Mouse (Mus musculus) cerebellum, adult 2 months (tissue): ENCODE measurements at regions not wholly inside any gene's neighbourhood (a gene's known extent, or its start where the extent isn't known, plus 50 kb on each side); places are given as distances from the start of the nearest gene placed in this dataset.

Source experiments
- DNase-seq, 2 experiments: peaks; one replicate each; pipeline ENCODE4 v3.0.0; 2021
- H3K27ac ChIP-seq: fragments of 200-500 bp; 2 replicates; pipeline ENCODE4 v1.5.1; 2012; ENCODE audit warnings: low read length, control low read depth, inconsistent platforms; ENCODE audit not compliant: insufficient read depth
- H3K27me3 ChIP-seq: fragments of 200-500 bp; 2 replicates; pipeline ENCODE4 v1.6.1; 2012; ENCODE audit warnings: inconsistent platforms, mild to moderate bottlenecking, low read length, moderate library complexity; ENCODE audit not compliant: control insufficient read depth, insufficient read depth
- H3K4me1 ChIP-seq: fragments of 200-500 bp; 2 replicates; pipeline ENCODE4 v1.6.1; 2011; ENCODE audit warnings: low read length; ENCODE audit not compliant: control insufficient read depth, insufficient read depth
- H3K4me3 ChIP-seq: fragments of 200-500 bp; replicated peaks from 2 replicates; pipeline ENCODE3; 2011; ENCODE audit warnings: mild to moderate bottlenecking, low read depth, low read length, control low read depth; ENCODE audit not compliant: insufficient read depth
- CTCF ChIP-seq: fragments of 200-500 bp; IDR thresholded peaks from 2 replicates; pipeline ENCODE4 v1.5.1; 2011; ENCODE audit warnings: low read depth, mild to moderate bottlenecking, control low read depth, low read length, moderate library complexity, borderline replicate concordance; ENCODE audit not compliant: insufficient read depth
- POLR2A ChIP-seq: fragments of 200-500 bp; IDR thresholded peaks from 2 replicates; pipeline ENCODE4 v1.6.1; 2011; ENCODE audit warnings: low read length, control low read depth, borderline replicate concordance; ENCODE audit not compliant: insufficient read depth
- WGBS: fragments of 180-500 bp; shearing (Covaris S2); methylation state at CpG from one replicate; pipeline ENCODE4 v1.1.7; 2018; 5-methylcytosine and 5-hydroxymethylcytosine counted together

- H3K27ac ChIP-seq, result no peak overlapping the region
- no peak for TF ChIP-seq POLR2A
- TF ChIP-seq CTCF, result no peak
- H3K27me3 ChIP-seq, result no peaks in the 10 kb centered on the region
- no peaks in the 10 kb centered on the region for H3K4me1 ChIP-seq
- 55% methylated on average over 2 of the region's 2 CpGs for WGBS
- DNase-seq, result no peak
- H3K4me3 ChIP-seq, result no peak overlapping the region
These were observed 97.3 kb upstream of the Tsc22d2 start for GRCm38 (mm10) chr3:58317240-58317639.

- TF ChIP-seq POLR2A (no peak), CTCF (no peak)
- no peak for DNase-seq
- 89% methylated on average over 2 of the region's 2 CpGs for WGBS
- H3K27me3 ChIP-seq, result no peaks in the 10 kb centered on the region
- no peak overlapping the region for H3K27ac ChIP-seq
- no peak overlapping the region for H3K4me3 ChIP-seq
- no peaks in the 10 kb centered on the region for H3K4me1 ChIP-seq
These were observed 95.8 kb upstream of the Tsc22d2 start for GRCm38 (mm10) chr3:58318756-58319155.

GRCm38 (mm10) chr3:58319463-58319862, 95.1 kb upstream of the Tsc22d2 start:
- TF ChIP-seq POLR2A, result no peak
- TF ChIP-seq CTCF, result no peak
- Histone ChIP-seq H3K27me3 (no peaks in the 10 kb centered on the region), H3K4me3 (no peak overlapping the region), H3K27ac (no peak overlapping the region), H3K4me1 (no peaks in the 10 kb centered on the region)
- no peak for DNase-seq
- 76% methylated on average over 1 of the region's 1 CpGs for WGBS

- H3K27ac ChIP-seq, result no peak overlapping the region
- TF ChIP-seq POLR2A (no peak), CTCF (no peak)
- DNase-seq, result no peak
- 77% methylated on average over 4 of the region's 4 CpGs for WGBS
- no peaks in the 10 kb centered on the region for H3K27me3 ChIP-seq
- H3K4me1 ChIP-seq, result no peaks in the 10 kb centered on the region
- no peak overlapping the region for H3K4me3 ChIP-seq
These were observed 93.7 kb upstream of the Tsc22d2 start for GRCm38 (mm10) chr3:58320812-58321211.

- WGBS, result 95% methylated on average over 1 of the region's 1 CpGs
- Histone ChIP-seq H3K27me3 (no peaks in the 10 kb centered on the region), H3K4me1 (no peaks in the 10 kb centered on the region), H3K27ac (no peak overlapping the region), H3K4me3 (no peak overlapping the region)
- TF ChIP-seq POLR2A (no peak), CTCF (no peak)
- DNase-seq, result no peak
These were observed 92.2 kb upstream of the Tsc22d2 start for GRCm38 (mm10) chr3:58322322-58322721.

- DNase-seq, result no peak
- no peaks in the 10 kb centered on the region for H3K27me3 ChIP-seq
- WGBS, result 90% methylated on average over 2 of the region's 2 CpGs
- TF ChIP-seq POLR2A (no peak), CTCF (no peak)
- no peaks in the 10 kb centered on the region for H3K4me1 ChIP-seq
- no peak overlapping the region for H3K27ac ChIP-seq
- no peak overlapping the region for H3K4me3 ChIP-seq
These were observed 86.8 kb upstream of the Tsc22d2 start for GRCm38 (mm10) chr3:58327721-58328120.

- 13% methylated on average over 2 of the region's 2 CpGs for WGBS
- Histone ChIP-seq H3K4me1 (no peaks in the 10 kb centered on the region), H3K4me3 (no peak overlapping the region), H3K27ac (no peak overlapping the region), H3K27me3 (no peaks in the 10 kb centered on the region)
- TF ChIP-seq CTCF (no peak), POLR2A (no peak)
- DNase-seq, result peak; percentile 40 to 70
These were observed 84.3 kb upstream of the Tsc22d2 start for GRCm38 (mm10) chr3:58330186-58330585.

GRCm38 (mm10) chr3:58333997-58334396, 80.5 kb upstream of the Tsc22d2 start:
- H3K4me1 ChIP-seq, result no peaks in the 10 kb centered on the region
- H3K27ac ChIP-seq, result no peak overlapping the region
- no peaks in the 10 kb centered on the region for H3K27me3 ChIP-seq
- 47% methylated on average over 7 of the region's 7 CpGs for WGBS
- TF ChIP-seq POLR2A (no peak), CTCF (no peak)
- DNase-seq, result no peak
- no peak overlapping the region for H3K4me3 ChIP-seq
